Mouse (Mus musculus): Measurements from ENCODE around the gene Angptl8.

- no peak for TF ChIP-seq CTCF (IDR thresholded peaks at IDR 0.05; ENCODE audit: control insufficient read depth, insufficient read depth, insufficient replicate concordance, low read depth, low read length)
- no peak for TF ChIP-seq POLR2A (IDR thresholded peaks at IDR 0.05; ENCODE audit: control insufficient read depth, low read depth, low read length)
Measured at GRCm38 (mm10) chr9:21853961-21854360, 18.7 kb downstream of the Angptl8 start.
